Mouse (Mus musculus): ENCODE data around the gene Tex38. TPM values are rescaled to one million over a fixed set of nuclear protein-coding genes. Genes with fewer than 3 reads are reported as not detected.
A peak's percentile ranks its signal among the peaks of the same experiment; 100 is the strongest.

The Tex38 gene
- polyA plus RNA-seq, 1 experiment, result 0.71 TPM

DNA sequence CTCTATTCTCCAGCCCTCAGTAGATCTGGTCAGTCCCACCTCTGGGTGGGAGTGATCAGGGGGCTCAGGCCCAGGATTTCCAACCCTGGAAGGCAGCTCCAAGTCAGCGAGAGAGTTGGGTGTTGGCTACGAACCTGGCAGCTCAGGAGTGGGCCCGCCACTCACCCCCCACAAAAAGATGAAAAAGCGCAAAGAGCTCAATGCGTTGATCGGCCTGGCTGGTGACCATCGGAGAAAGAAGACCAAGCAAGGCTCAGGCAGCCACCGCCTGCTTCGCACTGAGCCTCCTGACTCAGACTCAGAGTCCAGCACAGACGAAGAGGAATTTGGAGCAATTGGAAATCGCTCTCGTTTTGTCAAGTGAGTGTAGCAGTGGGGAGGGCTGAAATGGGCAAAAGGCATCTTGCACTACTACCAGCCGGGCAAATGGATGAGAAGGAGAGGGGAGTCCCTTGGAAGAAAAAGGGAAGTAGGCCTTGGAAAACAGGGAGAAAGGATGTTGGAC, 42.3 kb downstream of the Tex38 start:
- WGBS, result 17% methylated on average over 13 of the region's 13 CpGs
- Histone ChIP-seq H3K4me1 (replicated peaks; ENCODE audit: control insufficient read depth, insufficient read depth, low read length) (peaks cover 8% of the 10 kb centered on the region), H3K27me3 (ENCODE audit: control insufficient read depth, insufficient read depth, low read length) (no peaks in the 10 kb centered on the region), H3K4me3 (ENCODE audit: control insufficient read depth, insufficient read depth, low read length) (peak overlapping the region; percentile 45), H3K36me3 (ENCODE audit: control insufficient read depth, insufficient read depth, low read length) (peaks cover 19% of the 10 kb centered on the region; the same call in 1 of the 2 replicates), H3K27ac (ENCODE audit: control insufficient read depth, insufficient read depth, low read length) (no peak overlapping the region)
- TF ChIP-seq POLR2A (IDR thresholded peaks at IDR 0.05; ENCODE audit: control insufficient read depth, extremely low read depth, insufficient read depth, low read length, poor library complexity) (no peak), CTCF (IDR thresholded peaks at IDR 0.05; ENCODE audit: borderline replicate concordance, control insufficient read depth, extremely low read depth, insufficient read depth, low read length, poor library complexity) (no peak)
- DNase-seq, result no peak

DNA sequence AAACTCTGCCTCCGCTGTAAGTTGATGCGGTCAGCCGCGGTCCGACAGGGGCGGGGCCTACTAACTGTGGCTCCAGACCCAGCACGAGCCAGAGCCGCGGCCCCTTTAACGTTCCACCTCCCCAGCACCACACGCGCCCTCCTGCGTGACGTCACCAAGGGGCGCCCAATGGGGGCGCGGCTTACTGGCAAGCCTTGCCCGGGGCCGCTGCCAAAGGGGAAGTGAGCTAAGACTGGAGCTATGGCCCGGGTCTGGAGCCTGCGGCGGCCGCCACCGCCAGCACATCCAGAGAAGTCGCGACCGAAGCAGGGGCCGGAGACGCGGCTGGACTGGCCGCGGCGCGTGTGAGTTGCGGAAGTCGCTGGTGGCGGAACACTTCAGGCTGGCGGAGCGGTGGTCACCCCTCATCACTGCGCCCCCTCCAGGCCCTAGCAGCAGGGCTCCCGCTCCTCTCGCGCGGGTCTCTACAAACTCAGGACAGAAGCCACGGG, 43.2 kb downstream of the Tex38 start, which contains the start of gene Efcab14:
Gene Efcab14 (plus strand): TSS at position 194 of the 491 bp plus-strand sequence.
- Histone ChIP-seq H3K27ac (ENCODE audit: control insufficient read depth, insufficient read depth, low read length) (no peak within 1 kb of the TSS), H3K4me1 (replicated peaks; ENCODE audit: control insufficient read depth, insufficient read depth, low read length) (peaks cover 14% of the 10 kb centered on the region), H3K4me3 (ENCODE audit: control insufficient read depth, insufficient read depth, low read length) (peak within 1 kb of the TSS; percentile 73), H3K27me3 (ENCODE audit: control insufficient read depth, insufficient read depth, low read length) (no peaks in the 10 kb centered on the region), H3K36me3 (ENCODE audit: control insufficient read depth, insufficient read depth, low read length) (peaks cover 11% of the 10 kb centered on the region; the same call in 1 of the 2 replicates)
- under 1% methylated on average over 45 of the region's 45 CpGs for WGBS
- TF ChIP-seq CTCF (IDR thresholded peaks at IDR 0.05; ENCODE audit: borderline replicate concordance, control insufficient read depth, extremely low read depth, insufficient read depth, low read length, poor library complexity) (peak; percentile 78; the same call in 1 of the 2 replicates), POLR2A (IDR thresholded peaks at IDR 0.05; ENCODE audit: control insufficient read depth, extremely low read depth, insufficient read depth, low read length, poor library complexity) (no peak)
- DNase-seq, result peak; percentile 95

DNA sequence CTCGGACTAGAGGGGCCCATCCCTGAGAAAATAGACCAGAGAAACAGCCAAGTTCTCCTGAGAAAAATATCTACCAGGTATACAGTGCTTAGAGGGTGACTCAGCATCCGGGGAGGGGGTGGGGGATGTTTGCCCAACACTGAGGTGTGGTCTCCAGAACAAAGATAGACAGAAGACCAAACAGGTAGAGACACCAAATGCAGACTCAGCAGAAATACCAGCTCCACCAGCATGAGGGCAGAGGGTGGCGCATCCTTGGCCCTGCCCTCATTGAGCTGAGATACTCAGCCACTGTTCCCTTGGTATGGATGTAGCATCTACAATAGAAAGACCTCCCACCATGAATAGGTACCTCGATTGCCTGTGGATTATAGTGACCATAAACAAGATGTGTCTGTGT, 46.0 kb downstream of the Tex38 start:
- Histone ChIP-seq H3K27ac (ENCODE audit: control insufficient read depth, insufficient read depth, low read length) (no peak overlapping the region), H3K4me1 (replicated peaks; ENCODE audit: control insufficient read depth, insufficient read depth, low read length) (peaks cover 15% of the 10 kb centered on the region), H3K27me3 (ENCODE audit: control insufficient read depth, insufficient read depth, low read length) (no peaks in the 10 kb centered on the region), H3K36me3 (ENCODE audit: control insufficient read depth, insufficient read depth, low read length) (no peaks in the 10 kb centered on the region), H3K4me3 (ENCODE audit: control insufficient read depth, insufficient read depth, low read length) (no peak overlapping the region)
- no peak for DNase-seq
- 84% methylated on average over 4 of the region's 4 CpGs for WGBS
- TF ChIP-seq POLR2A (IDR thresholded peaks at IDR 0.05; ENCODE audit: control insufficient read depth, extremely low read depth, insufficient read depth, low read length, poor library complexity) (no peak), CTCF (IDR thresholded peaks at IDR 0.05; ENCODE audit: borderline replicate concordance, control insufficient read depth, extremely low read depth, insufficient read depth, low read length, poor library complexity) (no peak)

DNA sequence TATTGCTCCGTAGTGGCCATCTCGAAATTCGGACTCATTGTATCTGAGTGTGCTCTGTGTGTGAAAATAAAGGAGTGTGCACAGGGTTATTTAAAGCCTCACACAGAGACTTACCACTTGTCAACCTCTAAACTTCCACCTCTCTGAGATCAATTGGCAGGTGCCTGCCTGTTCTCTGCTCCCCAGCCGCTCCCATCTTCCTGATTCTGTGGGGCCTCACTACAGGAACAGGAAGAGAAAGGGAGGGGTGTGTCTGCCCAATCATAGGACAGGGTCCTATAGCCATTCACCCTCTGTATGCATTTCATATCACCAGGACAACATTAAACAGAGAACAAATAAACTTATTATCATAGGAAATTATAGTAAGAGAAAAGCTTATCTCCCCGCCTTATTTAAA, 47.1 kb downstream of the Tex38 start:
- no peak for TF ChIP-seq CTCF (IDR thresholded peaks at IDR 0.05; ENCODE audit: borderline replicate concordance, control insufficient read depth, extremely low read depth, insufficient read depth, low read length, poor library complexity)
- no peak for TF ChIP-seq POLR2A (IDR thresholded peaks at IDR 0.05; ENCODE audit: control insufficient read depth, extremely low read depth, insufficient read depth, low read length, poor library complexity)
- Histone ChIP-seq H3K36me3 (ENCODE audit: control insufficient read depth, insufficient read depth, low read length) (no peaks in the 10 kb centered on the region), H3K4me3 (ENCODE audit: control insufficient read depth, insufficient read depth, low read length) (no peak overlapping the region), H3K27ac (ENCODE audit: control insufficient read depth, insufficient read depth, low read length) (no peak overlapping the region), H3K4me1 (replicated peaks; ENCODE audit: control insufficient read depth, insufficient read depth, low read length) (peaks cover 12% of the 10 kb centered on the region), H3K27me3 (ENCODE audit: control insufficient read depth, insufficient read depth, low read length) (no peaks in the 10 kb centered on the region)
- no peak for DNase-seq
- 56% methylated on average over 5 of the region's 5 CpGs for WGBS

DNA sequence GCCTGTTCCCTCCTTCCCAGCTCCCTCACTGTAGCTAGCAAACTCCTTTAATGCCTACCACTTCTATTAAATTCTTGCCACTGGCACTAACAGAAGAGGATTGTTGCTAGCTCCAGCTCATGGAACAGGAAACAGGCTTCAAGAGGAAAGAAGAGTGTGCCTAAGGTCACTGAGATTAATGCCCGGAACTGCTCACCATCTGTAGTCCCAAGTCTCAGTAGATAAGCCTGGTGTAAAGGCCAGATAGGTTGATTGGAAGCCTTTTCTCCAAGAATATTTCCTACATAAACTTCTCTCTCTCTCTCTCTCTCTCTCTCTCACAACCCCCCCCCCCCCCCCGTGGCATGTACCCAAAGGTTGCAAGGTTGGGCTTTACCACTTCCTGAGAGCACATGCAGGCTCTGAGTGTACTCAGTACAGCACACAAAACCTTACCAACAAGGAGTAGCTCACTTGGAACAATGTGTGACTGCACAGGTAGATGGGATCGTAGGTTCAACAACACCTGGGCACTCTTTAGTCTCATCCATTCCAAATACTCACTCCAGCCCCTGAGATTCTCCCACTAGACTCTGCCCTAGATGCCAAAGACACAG, 48.5 kb downstream of the Tex38 start:
- Histone ChIP-seq H3K27ac (ENCODE audit: control insufficient read depth, insufficient read depth, low read length) (peak overlapping the region; percentile 26), H3K36me3 (ENCODE audit: control insufficient read depth, insufficient read depth, low read length) (no peaks in the 10 kb centered on the region), H3K4me3 (ENCODE audit: control insufficient read depth, insufficient read depth, low read length) (no peak overlapping the region), H3K27me3 (ENCODE audit: control insufficient read depth, insufficient read depth, low read length) (no peaks in the 10 kb centered on the region), H3K4me1 (replicated peaks; ENCODE audit: control insufficient read depth, insufficient read depth, low read length) (peaks cover 6% of the 10 kb centered on the region)
- WGBS, result 32% methylated on average over 3 of the region's 3 CpGs
- no peak for DNase-seq
- TF ChIP-seq CTCF (IDR thresholded peaks at IDR 0.05; ENCODE audit: borderline replicate concordance, control insufficient read depth, extremely low read depth, insufficient read depth, low read length, poor library complexity), result no peak
- TF ChIP-seq POLR2A (IDR thresholded peaks at IDR 0.05; ENCODE audit: control insufficient read depth, extremely low read depth, insufficient read depth, low read length, poor library complexity), result no peak

DNA sequence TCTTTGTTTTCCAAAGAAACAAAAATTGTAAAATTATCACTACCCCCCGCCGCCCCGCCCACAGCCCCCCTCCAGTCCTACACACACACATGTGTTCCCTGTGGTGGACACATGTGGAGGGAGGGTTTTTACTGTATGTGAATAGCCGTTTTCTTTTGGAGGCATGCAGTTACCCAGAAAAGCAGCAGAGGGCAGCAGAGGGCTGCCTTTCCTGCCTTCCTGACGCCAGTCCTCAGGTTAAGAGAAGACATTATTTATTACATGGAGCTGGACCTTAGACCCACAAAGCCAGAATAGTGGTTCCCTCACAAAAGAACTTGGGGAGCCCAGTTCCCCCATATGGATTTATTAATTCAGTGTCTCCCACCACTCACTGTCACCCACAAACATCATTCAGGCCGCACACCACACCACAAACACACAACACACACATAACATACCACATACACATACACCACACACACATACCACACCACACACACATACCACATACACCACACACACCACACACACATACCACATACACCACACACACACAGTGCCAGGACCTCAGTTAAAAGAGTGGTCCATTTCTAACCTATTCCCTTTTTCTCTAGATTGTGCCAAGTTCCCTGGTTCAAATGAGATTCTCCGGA, 49.1 kb downstream of the Tex38 start:
- Histone ChIP-seq H3K36me3 (ENCODE audit: control insufficient read depth, insufficient read depth, low read length) (no peaks in the 10 kb centered on the region), H3K4me1 (replicated peaks; ENCODE audit: control insufficient read depth, insufficient read depth, low read length) (peaks cover 6% of the 10 kb centered on the region), H3K4me3 (ENCODE audit: control insufficient read depth, insufficient read depth, low read length) (no peak overlapping the region), H3K27ac (ENCODE audit: control insufficient read depth, insufficient read depth, low read length) (no peak overlapping the region), H3K27me3 (ENCODE audit: control insufficient read depth, insufficient read depth, low read length) (no peaks in the 10 kb centered on the region)
- peak; percentile 70 for DNase-seq
- WGBS, result 13% methylated on average over 7 of the region's 7 CpGs
- TF ChIP-seq CTCF (IDR thresholded peaks at IDR 0.05; ENCODE audit: borderline replicate concordance, control insufficient read depth, extremely low read depth, insufficient read depth, low read length, poor library complexity) (no peak), POLR2A (IDR thresholded peaks at IDR 0.05; ENCODE audit: control insufficient read depth, extremely low read depth, insufficient read depth, low read length, poor library complexity) (no peak)

Other genes starting within 250 kb of the Tex38 start
- gene Cyp4a31, start 217.4 kb downstream of the Tex38 start, polyA plus RNA-seq (2012; rRNA removed), result 0.04 TPM in 1 of 2 replicates, not detected in the other
- not detected in 2 replicates for gene Cyp4a32, start 180.0 kb downstream of the Tex38 start, polyA plus RNA-seq (2012; rRNA removed)
- 6.2 and 9.2 TPM in 2 replicates for gene Cyp4b1, start 133.3 kb downstream of the Tex38 start, polyA plus RNA-seq (2012; rRNA removed)
- gene Efcab14, start 43.3 kb downstream of the Tex38 start, polyA plus RNA-seq (2012; rRNA removed), result 31.2 and 32.2 TPM in 2 replicates
- gene Atpaf1, start 3.8 kb upstream of the Tex38 start, polyA plus RNA-seq (2012; rRNA removed), result 30.2 and 37.5 TPM in 2 replicates
- gene Mob3c, start 47.1 kb upstream of the Tex38 start, polyA plus RNA-seq (2012; rRNA removed), result 36.4 and 36.8 TPM in 2 replicates
- gene Mknk1, start 58.2 kb upstream of the Tex38 start, polyA plus RNA-seq (2012; rRNA removed), result 101 and 136 TPM in 2 replicates
- gene Kncn, start 103.4 kb upstream of the Tex38 start, polyA plus RNA-seq (2012; rRNA removed), result 0.09 and 0.15 TPM in 2 replicates
- gene 6430628N08Rik, start 109.6 kb upstream of the Tex38 start, polyA plus RNA-seq (2012; rRNA removed), result 0.17 TPM in 1 of 2 replicates, not detected in the other
- 0.14 and 0.18 TPM in 2 replicates for gene Dmbx1, start 158.9 kb upstream of the Tex38 start, polyA plus RNA-seq (2012; rRNA removed)
- 77.2 and 88.1 TPM in 2 replicates for gene Faah, start 236.9 kb upstream of the Tex38 start, polyA plus RNA-seq (2012; rRNA removed)